Mouse (Mus musculus): ENCODE results near the gene Ptpn12. TPM values are rescaled to one million over a fixed set of nuclear protein-coding genes. Genes with fewer than 3 reads are reported as not detected.

The Ptpn12 gene
- total and polyA plus RNA-seq, 3 experiments = 59.0 to 112 (median 95.6) TPM

GRCm38 (mm10) chr5:20938523-20938922 is 117.2 kb downstream of the Ptpn12 start:
- Histone ChIP-seq H3K27me3 (ENCODE audit: insufficient read depth, low read length) (no peaks in the 10 kb centered on the region), H3K4me1 (ENCODE audit: insufficient read depth, low read depth, low read length) (peaks cover 85% of the 10 kb centered on the region), H3K9me3 (replicated peaks) (no peaks in the 10 kb centered on the region), H3K36me3 (replicated peaks) (peaks cover 48% of the 10 kb centered on the region), H3K4me3 (ENCODE audit: low read depth, low read length) (peak overlapping the region; percentile 56; the same call in 1 of the 2 replicates)
- DNase-seq (ENCODE audit: low spot score) (no peak), ATAC-seq (ENCODE audit: extremely low read depth, insufficient number of reproducible peaks, low FRiP score, poor library complexity, severe bottlenecking) (no peak)
- TF ChIP-seq TAL1 (conservative IDR thresholded peaks at IDR 0.05; ENCODE audit: low read depth, low read length) = no peak
- no peak for TF ChIP-seq POLR2AphosphoS5 (IDR thresholded peaks at IDR 0.05; ENCODE audit: insufficient replicate concordance, low read depth, low read length)
- TF ChIP-seq GATA2 (IDR thresholded peaks at IDR 0.05; ENCODE audit: borderline replicate concordance, low read depth, low read length) = no peak
- TF ChIP-seq GATA1 (IDR thresholded peaks at IDR 0.05; ENCODE audit: borderline replicate concordance, low read length) = no peak
- TF ChIP-seq CTCF (IDR thresholded peaks at IDR 0.05; ENCODE audit: low read depth, low read length) = no peak

Other genes starting within 250 kb of the Ptpn12 start
- 43.3 and 44.0 TPM in 2 replicates for gene Phtf2, start 173.8 kb downstream of the Ptpn12 start, total RNA-seq (2014; fragmentation: Nextera tagmentation)
- 35.7 and 43.5 TPM in 2 replicates for gene Phtf2, start 173.8 kb downstream of the Ptpn12 start, total RNA-seq (2017)
- gene Phtf2, start 173.8 kb downstream of the Ptpn12 start, polyA plus RNA-seq (2012) = 5.4 and 5.8 TPM in 2 replicates
- 43.8 and 48.6 TPM in 2 replicates for gene Tmem60, start 173.7 kb downstream of the Ptpn12 start, total RNA-seq (2014; fragmentation: Nextera tagmentation)
- 37.9 and 52.2 TPM in 2 replicates for gene Tmem60, start 173.7 kb downstream of the Ptpn12 start, total RNA-seq (2017)
- gene Tmem60, start 173.7 kb downstream of the Ptpn12 start, polyA plus RNA-seq (2012) = 2.8 and 3.5 TPM in 2 replicates
- 90.5 and 90.8 TPM in 2 replicates for gene Rsbn1l, start 99.5 kb downstream of the Ptpn12 start, total RNA-seq (2014; fragmentation: Nextera tagmentation)
- 63.7 and 69.7 TPM in 2 replicates for gene Rsbn1l, start 99.5 kb downstream of the Ptpn12 start, total RNA-seq (2017)
- gene Rsbn1l, start 99.5 kb downstream of the Ptpn12 start, polyA plus RNA-seq (2012) = 15.7 and 16.7 TPM in 2 replicates
- gene Gsap, start 130.3 kb upstream of the Ptpn12 start, total RNA-seq (2014; fragmentation: Nextera tagmentation) = not detected in 2 replicates
- 0.27 and 0.29 TPM in 2 replicates for gene Gsap, start 130.3 kb upstream of the Ptpn12 start, total RNA-seq (2017)
- gene Gsap, start 130.3 kb upstream of the Ptpn12 start, polyA plus RNA-seq (2012) = not detected in 2 replicates